Mouse (Mus musculus): ENCODE data around the gene Tas2r122.
"Not testable (repeated sequence)": the region's sequence is repeated elsewhere in the genome, so short reads cannot be mapped to it uniquely, and the experiment has no call there.

The Tas2r122 gene

GRCm38 (mm10) chr6:132711828-132712227 lies at the start of gene Tas2r122:
Tas2r122 (minus strand) TSS chr6:132711928.
- ChIA-PET POLR2A (no interaction called here), CTCF (no interaction called here)

DNA sequence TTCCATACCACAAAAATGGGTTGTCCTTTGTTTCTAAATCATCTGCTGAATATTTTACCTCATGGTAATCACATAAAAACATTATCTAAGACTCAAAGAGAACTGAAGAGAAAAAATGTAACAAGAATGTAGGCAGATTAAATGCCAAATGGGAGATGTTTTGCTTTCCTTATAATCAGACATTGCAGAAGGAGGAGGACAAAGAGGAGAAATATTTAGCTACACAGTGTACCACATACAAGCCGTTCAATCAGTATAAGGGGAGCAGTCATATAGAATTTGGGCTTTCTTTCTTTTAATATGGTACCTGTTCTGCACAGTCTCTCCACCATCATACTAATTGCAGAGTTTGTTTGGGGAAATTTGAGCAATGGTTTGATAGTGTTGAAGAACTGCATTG lies 42.7 kb upstream of the Tas2r122 start, which contains the start of gene Tas2r124:
Tas2r124 (plus strand) TSS at position 301 of the 400 bp plus-strand sequence.
- ChIA-PET CTCF (no interaction called here), POLR2A (no interaction called here)

DNA sequence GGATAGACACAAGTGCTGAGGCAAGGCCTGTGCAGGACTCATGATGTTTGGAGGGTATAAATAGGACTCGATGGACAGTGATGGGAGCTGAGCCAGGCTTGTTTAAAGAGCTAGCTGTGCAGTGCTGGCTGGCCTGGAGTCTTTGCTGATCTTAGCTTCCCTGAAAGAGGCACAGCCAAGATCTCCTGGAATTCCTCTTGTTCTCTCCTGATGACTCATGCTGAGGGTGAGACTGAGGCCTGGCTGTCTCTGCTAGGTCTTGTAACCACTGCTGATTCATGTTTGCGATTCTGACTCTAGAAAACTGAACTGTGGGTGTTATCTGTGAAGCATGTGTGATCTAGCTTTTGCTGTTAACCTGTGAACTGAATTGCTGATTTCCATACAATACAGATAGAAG lies 38.5 kb upstream of the Tas2r122 start:
- CTCF ChIA-PET, result no interaction called here
- POLR2A ChIA-PET, result no interaction called here

DNA sequence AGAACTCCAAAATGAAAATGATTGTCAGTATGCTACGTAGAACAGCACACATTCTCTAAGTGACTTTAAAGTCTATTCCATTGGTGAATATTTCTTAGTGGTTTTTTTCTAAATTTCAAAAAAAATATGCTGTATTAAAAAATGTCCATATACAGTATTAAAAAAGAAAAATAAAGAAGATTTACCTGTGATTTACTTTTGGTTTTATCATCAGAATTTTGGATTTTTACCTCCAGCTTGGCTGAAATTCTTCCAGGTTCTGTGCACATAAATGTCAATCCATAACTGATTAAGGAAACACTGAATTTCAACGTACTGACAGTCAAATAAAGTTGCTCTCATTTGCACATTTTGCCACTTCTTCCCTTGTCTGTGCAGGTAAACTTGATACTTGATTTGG lies 26.2 kb upstream of the Tas2r122 start, which contains the start of gene Tas2r115:
Tas2r115 (minus strand) TSS at position 101 of the 400 bp plus-strand sequence.
- CTCF ChIA-PET, result no interaction called here

DNA sequence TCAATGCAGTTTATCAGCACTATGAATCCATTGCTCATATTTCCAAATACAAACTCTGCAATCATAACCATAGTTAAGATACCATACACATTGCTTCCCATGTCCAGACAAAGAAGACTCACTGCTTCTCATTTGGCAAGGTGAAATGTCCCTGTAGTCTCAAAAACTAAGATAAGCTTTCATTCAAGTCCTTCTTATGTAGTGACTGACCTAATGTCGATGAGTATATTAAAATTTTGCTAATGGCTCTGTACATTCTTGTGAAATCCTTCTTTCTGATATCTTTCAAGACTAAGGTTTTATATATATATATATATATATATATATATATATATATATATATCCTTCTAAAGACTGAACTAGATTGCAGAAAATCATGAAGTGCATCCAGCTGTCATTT lies 10.8 kb downstream of the Tas2r122 start, which contains the start of gene Tas2r121:
Tas2r121 (minus strand) TSS at position 101 of the 400 bp plus-strand sequence.
- CTCF ChIA-PET, result no interaction called here
- POLR2A ChIA-PET, result no interaction called here

More for the DNA sequence above, 26.2 kb upstream of the Tas2r122 start, which contains the start of gene Tas2r115:
- POLR2A ChIA-PET, result no interaction called here

GRCm38 (mm10) chr6:132691596-132691995 lies 20.1 kb downstream of the Tas2r122 start:
- CTCF ChIA-PET, result interaction anchor here in 1 of 4 experiments (0.7 kb wide), 1 partner anchor 8 kb away, joined by 4 read pairs; no protein-coding TSS in a partner anchor

More at GRCm38 (mm10) chr6:132691596-132691995, 20.1 kb downstream of the Tas2r122 start:
- POLR2A ChIA-PET, result not testable (repeated sequence)
